Mouse (Mus musculus) CH12.LX (cell line): ENCODE measurements at regions not wholly inside any gene's neighbourhood (a gene's known extent, or its start where the extent isn't known, plus 50 kb on each side); places are given as distances from the start of the nearest gene placed in this dataset.
A peak's percentile ranks its signal among the peaks of the same experiment; 100 is the strongest.

Source experiments
- DNase-seq: peaks from one replicate; pipeline ENCODE4 v3.0.0-alpha.2; 2013; ENCODE audit errors: extremely low read depth
- H3K27ac ChIP-seq: 2 replicates; pipeline ENCODE4 v1.5.1; 2012; ENCODE audit warnings: low read depth, mild to moderate bottlenecking, control low read depth, moderate library complexity; ENCODE audit not compliant: insufficient read depth
- H3K27me3 ChIP-seq: replicated peaks from 2 replicates; pipeline ENCODE3; 2012; ENCODE audit warnings: inconsistent platforms
- H3K36me3 ChIP-seq, 2 experiments: replicated peaks in 1 of 2; 2 replicates each; pipeline versions ENCODE3 to v1.6.1; 2012; ENCODE audit warnings: inconsistent platforms in 1 of 2, low read length in 1 of 2, mild to moderate bottlenecking in 1 of 2, mixed read lengths in 1 of 2, moderate library complexity in 1 of 2; ENCODE audit not compliant: control insufficient read depth in 1 of 2, insufficient read depth in 1 of 2
- H3K4me1 ChIP-seq, 2 experiments: 2 replicates each; pipeline ENCODE4 v1.6.1; 2012; ENCODE audit warnings: inconsistent platforms in 1 of 2, moderate library complexity in 1 of 2; ENCODE audit not compliant: insufficient read depth in 2 of 2, control insufficient read depth in 1 of 2
- H3K4me2 ChIP-seq: 2 replicates; pipeline ENCODE4 v1.6.1; 2012; ENCODE audit warnings: low read depth, mild to moderate bottlenecking, control low read depth; ENCODE audit not compliant: poor library complexity, insufficient read depth, severe bottlenecking
- H3K4me3 ChIP-seq, 3 experiments: fragments of 150-350 bp in 1 of 3; sonication (generic) in 1 of 3; replicated peaks in 1 of 3; 2 replicates each; pipeline versions ENCODE3 to v1.5.1; 2011 to 2012; ENCODE audit warnings: low read depth in 2 of 3, low read length in 2 of 3, mild to moderate bottlenecking in 2 of 3, moderate library complexity in 2 of 3, control low read depth in 1 of 3, improper control_type of control experiment in 1 of 3, inconsistent platforms in 1 of 3, mixed read lengths in 1 of 3; ENCODE audit not compliant: poor library complexity in 1 of 3
- H3K79me2 ChIP-seq: replicated peaks from 2 replicates; pipeline ENCODE4 v1.6.1; 2012; ENCODE audit warnings: mild to moderate bottlenecking, moderate library complexity; ENCODE audit not compliant: control insufficient read depth, poor library complexity, insufficient read depth, severe bottlenecking; ENCODE audit errors: extremely low read depth
- H3K9ac ChIP-seq: 2 replicates; pipeline ENCODE4 v1.6.1; 2012; ENCODE audit warnings: low read depth, mild to moderate bottlenecking, control low read depth, moderate library complexity; ENCODE audit not compliant: insufficient read depth
- H3K9me3 ChIP-seq: replicated peaks from 2 replicates; pipeline ENCODE3; 2012; ENCODE audit warnings: low read length, inconsistent platforms, mixed read lengths
- CHD1 ChIP-seq: IDR thresholded peaks from 2 replicates; pipeline ENCODE4 v1.6.1; 2012; ENCODE audit warnings: low read depth, low read length, improper control_type of control experiment, inconsistent platforms
- CHD2 ChIP-seq: IDR thresholded peaks from 2 replicates; pipeline ENCODE4 v1.6.1; 2011; ENCODE audit warnings: low read length, improper control_type of control experiment
- ELF1 ChIP-seq: IDR thresholded peaks from 2 replicates; pipeline ENCODE4 v1.6.1; 2014; ENCODE audit warnings: low read depth, mild to moderate bottlenecking, inconsistent platforms, low read length, improper control_type of control experiment
- EP300 ChIP-seq: IDR thresholded peaks from 2 replicates; pipeline ENCODE4 v1.6.1; 2011; ENCODE audit warnings: low read length, improper control_type of control experiment
- ETS1 ChIP-seq: conservative IDR thresholded peaks from 2 replicates; pipeline ENCODE4 v1.6.1; 2012; ENCODE audit warnings: low read depth, mild to moderate bottlenecking, inconsistent platforms, low read length, improper control_type of control experiment, moderate library complexity
- GABPA ChIP-seq: IDR thresholded peaks from 2 replicates; pipeline ENCODE4 v1.6.1; 2012; ENCODE audit warnings: low read depth, low read length, improper control_type of control experiment, inconsistent platforms; ENCODE audit not compliant: insufficient replicate concordance
- JUND ChIP-seq: conservative IDR thresholded peaks from 2 replicates; pipeline ENCODE4 v1.6.1; 2011; ENCODE audit warnings: low read depth, low read length, improper control_type of control experiment
- KAT2A ChIP-seq: IDR thresholded peaks from 2 replicates; pipeline ENCODE4 v1.6.1; 2012; ENCODE audit warnings: low read length, improper control_type of control experiment, inconsistent platforms; ENCODE audit not compliant: insufficient replicate concordance
- MAFK ChIP-seq: IDR thresholded peaks from 2 replicates; pipeline ENCODE4 v1.6.1; 2011; ENCODE audit warnings: low read length, improper control_type of control experiment; ENCODE audit not compliant: insufficient replicate concordance
- MAX ChIP-seq: IDR thresholded peaks from 2 replicates; pipeline ENCODE4 v1.6.1; 2011; ENCODE audit warnings: low read length, improper control_type of control experiment
- NRF1 ChIP-seq: IDR thresholded peaks from 2 replicates; pipeline ENCODE4 v1.6.1; 2014; ENCODE audit warnings: low read depth, mild to moderate bottlenecking, inconsistent platforms, low read length, improper control_type of control experiment, moderate library complexity
- PAX5 ChIP-seq: IDR thresholded peaks from 2 replicates; pipeline ENCODE4 v1.6.1; 2012; ENCODE audit warnings: low read length, inconsistent platforms, mixed read lengths
- POLR2A ChIP-seq: IDR thresholded peaks from 2 replicates; pipeline ENCODE4 v1.6.1; 2011; ENCODE audit warnings: low read depth, mild to moderate bottlenecking, improper control_type of control experiment, low read length
- RCOR1 ChIP-seq: conservative IDR thresholded peaks from 2 replicates; pipeline ENCODE4 v1.6.1; 2012; ENCODE audit warnings: low read depth, mild to moderate bottlenecking, inconsistent platforms, low read length, improper control_type of control experiment
- TCF12 ChIP-seq: IDR thresholded peaks from 2 replicates; pipeline ENCODE4 v1.6.1; 2014; ENCODE audit warnings: low read depth, mild to moderate bottlenecking, inconsistent platforms, low read length, improper control_type of control experiment
- UBTF ChIP-seq: IDR thresholded peaks from 2 replicates; pipeline ENCODE4 v1.6.1; 2012; ENCODE audit warnings: low read depth, mild to moderate bottlenecking, inconsistent platforms, low read length, improper control_type of control experiment, moderate library complexity
- USF2 ChIP-seq: conservative IDR thresholded peaks from 2 replicates; pipeline ENCODE4 v1.6.1; 2011; ENCODE audit warnings: low read depth, low read length, improper control_type of control experiment
- dilution Hi-C: fragments of 300-500 bp; cut with MboI; formaldehyde crosslinking; loops from 2 replicates; pipeline ENCODE4 v1.14.3; 2020; ENCODE audit warnings: low sequenced_read_pairs; ENCODE audit not compliant: extremely low pct_unique_long_range_greater_than_20kb, extremely low pct_ligation_motif_present
- in situ Hi-C: fragments of 300-500 bp; cut with MboI; formaldehyde crosslinking; loops from 3 replicates; pipeline ENCODE4 v1.14.3; 2019; ENCODE audit warnings: low sequenced_read_pairs, low pct_ligation_motif_present, low pct_unique_long_range_greater_than_20kb, mixed read lengths

DNA sequence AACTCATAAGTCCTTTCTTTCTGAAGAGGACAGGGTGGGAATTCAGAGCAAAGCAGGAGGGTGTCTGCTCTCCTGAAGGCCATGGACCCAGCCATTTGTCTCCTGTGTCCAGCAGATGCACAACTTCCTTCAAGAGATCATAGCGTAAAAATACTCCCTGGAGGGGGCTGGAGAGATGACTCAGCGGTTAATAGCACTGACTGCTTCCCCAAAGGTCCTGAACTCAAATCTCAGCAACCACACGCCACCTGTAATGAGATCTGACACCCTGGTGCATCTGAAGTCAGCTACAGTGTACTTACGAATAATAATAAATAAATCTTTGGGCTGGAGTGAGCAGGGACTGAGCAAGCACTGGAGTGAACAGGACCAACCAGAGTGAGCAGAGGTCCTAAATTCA lies 66.2 kb upstream of the Fbxo11 start:
- Histone ChIP-seq H3K27ac (no peak overlapping the region), H3K36me3 (no peaks in the 10 kb centered on the region), H3K9ac (no peak overlapping the region), H3K79me2 (no peaks in the 10 kb centered on the region), H3K4me3 (no peak overlapping the region), H3K9me3 (peaks cover 2% of the 10 kb centered on the region), H3K4me2 (no peak overlapping the region), H3K27me3 (no peaks in the 10 kb centered on the region), H3K4me1 (peaks cover 6 to 41% of the 10 kb centered on the region in 2 experiments; a peak in 3 of 4 replicates)
- in situ Hi-C loops = no loop called here
- DNase-seq = peak; percentile 73
- no peak for TF ChIP-seq KAT2A
- no peak for TF ChIP-seq UBTF
- TF ChIP-seq MAFK = peak; percentile 74; the same call in 1 of the 2 replicates
- no peak for TF ChIP-seq JUND
- TF ChIP-seq PAX5 = no peak
- dilution Hi-C loops = no loop called here

DNA sequence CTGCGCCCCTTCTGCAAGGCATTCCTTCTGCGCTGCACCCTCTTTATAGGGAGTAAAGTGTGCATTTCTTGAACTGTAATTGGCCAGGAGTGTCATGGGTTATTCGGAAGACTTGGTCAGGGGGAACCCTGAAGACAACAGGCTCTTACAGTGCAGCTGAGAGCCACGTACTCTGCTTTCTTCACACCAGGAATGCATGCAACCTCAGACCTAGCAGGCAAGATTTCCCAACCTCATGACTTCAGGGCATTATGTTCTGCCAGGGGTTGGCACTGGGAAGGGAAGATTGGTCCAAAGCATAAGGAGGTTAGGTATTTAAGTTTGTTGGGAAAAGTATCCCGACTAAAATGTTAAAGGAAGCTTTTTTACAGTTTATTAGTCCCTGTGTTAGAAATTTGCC lies 66.9 kb upstream of the Fbxo11 start:
- no peak for DNase-seq
- no peaks in the 10 kb centered on the region for H3K79me2 ChIP-seq
- H3K4me1 ChIP-seq = peaks cover 6 to 37% of the 10 kb centered on the region in 2 experiments; a peak in 3 of 4 replicates
- dilution Hi-C loops (no loop called here), in situ Hi-C loops (no loop called here)
- no peaks in the 10 kb centered on the region for H3K27me3 ChIP-seq
- H3K4me2 ChIP-seq = no peak overlapping the region
- no peak for TF ChIP-seq EP300
- TF ChIP-seq JUND = no peak
- H3K9ac ChIP-seq = no peak overlapping the region
- no peak overlapping the region for H3K27ac ChIP-seq
- peaks cover 2% of the 10 kb centered on the region for H3K9me3 ChIP-seq
- no peaks in the 10 kb centered on the region for H3K36me3 ChIP-seq
- H3K4me3 ChIP-seq = no peak overlapping the region

DNA sequence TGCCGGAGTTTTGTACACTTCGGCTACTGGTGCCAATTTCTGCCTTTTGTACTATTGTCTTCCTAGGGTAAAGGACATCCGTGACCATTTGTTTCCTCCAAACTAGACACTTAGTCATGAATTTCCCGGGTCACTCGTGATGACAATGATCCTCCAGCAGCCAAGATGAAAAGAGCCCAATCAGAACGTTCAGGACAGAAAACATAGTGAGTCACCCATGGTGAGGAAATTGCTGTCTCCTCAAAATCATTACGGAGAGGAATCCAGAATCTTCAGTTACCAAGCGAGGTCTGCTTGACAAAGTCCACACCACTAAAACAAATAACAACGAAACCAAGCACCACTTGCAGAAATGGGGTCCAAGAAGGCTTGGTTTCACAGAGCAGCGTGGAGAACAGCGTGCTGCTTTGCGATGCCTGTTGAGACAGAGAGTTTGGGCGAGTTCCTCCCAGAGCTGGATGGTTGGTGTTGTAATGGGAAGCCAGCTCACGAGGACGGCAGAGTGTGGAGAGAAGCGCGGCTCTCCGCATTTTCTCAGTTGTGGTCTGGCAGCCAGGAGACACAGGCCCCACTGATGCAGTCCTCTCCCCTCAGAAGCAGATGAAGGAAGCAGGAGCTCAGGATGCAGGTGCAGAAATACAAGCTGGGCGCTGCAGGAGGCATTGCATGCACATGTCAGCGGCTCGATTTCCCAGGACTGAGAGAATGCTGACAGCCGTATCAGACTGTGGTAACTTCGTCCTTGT lies 67.7 kb upstream of the Fbxo11 start:
- DNase-seq = no peak
- Histone ChIP-seq H3K36me3 (no peaks in the 10 kb centered on the region), H3K27me3 (no peaks in the 10 kb centered on the region), H3K4me2 (no peak overlapping the region), H3K79me2 (no peaks in the 10 kb centered on the region), H3K4me1 (peaks cover 6 to 32% of the 10 kb centered on the region in 2 experiments; a peak in 3 of 4 replicates), H3K4me3 (no peak overlapping the region), H3K9ac (no peak overlapping the region), H3K9me3 (peaks cover 2% of the 10 kb centered on the region), H3K27ac (no peak overlapping the region)
- TF ChIP-seq JUND (no peak), GABPA (no peak), UBTF (no peak), CHD1 (no peak), RCOR1 (no peak), USF2 (no peak), POLR2A (no peak), MAFK (no peak), CHD2 (no peak), ELF1 (no peak), NRF1 (no peak), TCF12 (no peak), MAX (no peak), ETS1 (no peak)
- dilution Hi-C loops = no loop called here
- in situ Hi-C loops = no loop called here
